In genomic region chr13:25570641-25571040, GRCm38 (mm10) we compare ENCODE assay signal across 19 mouse cellular contexts.
DNase-seq lines count a peak whose midpoint lies in the region; ATAC-seq and TF ChIP-seq lines count a peak whose summit lies in the region.
"Had no signal": no experiment of that assay in that cellular context is flagged by ENCODE, and none has a peak within 500 bp of the region (broad histone marks: within the 10 kb centered on the region; RNA-seq: fewer than 3 reads in every experiment).

No protein-coding gene starts in this region.

- DNase-seq in forebrain, embryonic 10.5 days (ENCODE audit: extremely low spot score, low spot score) = no peak
- peak; percentile 72 for DNase-seq in brain, embryonic 14.5 days (ENCODE audit: low read depth)
- DNase-seq in midbrain, embryonic 14.5 days = peak; percentile 69
- DNase-seq in layer of hippocampus, postnatal 25 days (ENCODE audit: extremely low spot score in 1 of 2, low spot score in 1 of 2) = no peak
- DNase-seq: adrenal gland, postnatal 25 days; cerebellum, adult 2 months; cerebellum, postnatal 10 days; gastrocnemius, postnatal 10 days; heart, adult 18-20 months; heart, postnatal 10 days; heart, postnatal 4 days had no signal

- H3K27me3 ChIP-seq in forebrain, embryonic 13.5 days = no peaks in the 10 kb centered on the region
- no peaks in the 10 kb centered on the region for H3K27me3 ChIP-seq in forebrain, embryonic 10.5 days (ENCODE audit: poor library complexity, severe bottlenecking)
- H3K27me3 ChIP-seq in hindbrain, embryonic 13.5 days = no peaks in the 10 kb centered on the region
- H3K27me3 ChIP-seq in hindbrain, embryonic 16.5 days (replicated peaks; ENCODE audit: control insufficient read depth, insufficient read depth, low read length) = no peaks in the 10 kb centered on the region
- H3K27me3 ChIP-seq in midbrain, embryonic 14.5 days (ENCODE audit: control insufficient read depth, insufficient read depth, low read length) = no peaks in the 10 kb centered on the region

- no peak overlapping the region for H3K9ac ChIP-seq in forebrain, embryonic 13.5 days
- H3K9ac ChIP-seq in hindbrain, embryonic 13.5 days = no peak overlapping the region
- no peak overlapping the region for H3K9ac ChIP-seq in hindbrain, embryonic 16.5 days (ENCODE audit: low read depth, low read length)
- no peak overlapping the region for H3K9ac ChIP-seq in midbrain, embryonic 14.5 days (replicated peaks; ENCODE audit: low read length)

- H3K4me1 ChIP-seq in forebrain, embryonic 13.5 days = no peaks in the 10 kb centered on the region
- no peaks in the 10 kb centered on the region for H3K4me1 ChIP-seq in forebrain, embryonic 10.5 days
- H3K4me1 ChIP-seq in hindbrain, embryonic 13.5 days (replicated peaks) = no peaks in the 10 kb centered on the region
- no peaks in the 10 kb centered on the region for H3K4me1 ChIP-seq in hindbrain, embryonic 16.5 days (ENCODE audit: control insufficient read depth, insufficient read depth, low read depth, low read length)
- peaks cover 3% of the 10 kb centered on the region; the same call in 1 of the 2 replicates for H3K4me1 ChIP-seq in midbrain, embryonic 14.5 days (ENCODE audit: control insufficient read depth, insufficient read depth, low read length)
- H3K4me1 ChIP-seq: embryonic facial prominence, embryonic 10.5 days; heart, embryonic 10.5 days had no signal

- no peak overlapping the region for H3K4me2 ChIP-seq in forebrain, embryonic 13.5 days
- no peak overlapping the region for H3K4me2 ChIP-seq in hindbrain, embryonic 13.5 days
- no peak overlapping the region for H3K4me2 ChIP-seq in hindbrain, embryonic 16.5 days (ENCODE audit: low read length)
- H3K4me2 ChIP-seq in midbrain, embryonic 14.5 days (ENCODE audit: low read length) = no peak overlapping the region

- WGBS in forebrain, embryonic 13.5 days = 67% methylated on average over 5 of the region's 5 CpGs
- WGBS in forebrain, embryonic 10.5 days = 88% methylated on average over 5 of the region's 5 CpGs
- 57% methylated on average over 5 of the region's 5 CpGs for WGBS in hindbrain, embryonic 13.5 days
- WGBS in hindbrain, embryonic 16.5 days = 42% methylated on average over 5 of the region's 5 CpGs
- WGBS in midbrain, embryonic 14.5 days = 34% methylated on average over 5 of the region's 5 CpGs

- no peaks in the 10 kb centered on the region for H3K36me3 ChIP-seq in forebrain, embryonic 13.5 days (ENCODE audit: poor library complexity, severe bottlenecking)
- H3K36me3 ChIP-seq in forebrain, embryonic 10.5 days (replicated peaks) = no peaks in the 10 kb centered on the region
- no peaks in the 10 kb centered on the region for H3K36me3 ChIP-seq in hindbrain, embryonic 13.5 days
- H3K36me3 ChIP-seq in hindbrain, embryonic 16.5 days (ENCODE audit: control insufficient read depth, insufficient read depth, low read length) = no peaks in the 10 kb centered on the region
- no peaks in the 10 kb centered on the region for H3K36me3 ChIP-seq in midbrain, embryonic 14.5 days (ENCODE audit: control insufficient read depth, insufficient read depth, low read length)
- H3K36me3 ChIP-seq: embryonic facial prominence, embryonic 10.5 days; heart, embryonic 10.5 days had no signal

- TF ChIP-seq CTCF in brain, embryonic 14.5 days (IDR thresholded peaks at IDR 0.05; ENCODE audit: borderline replicate concordance, extremely low read depth, insufficient read depth, insufficient read length) = no peak

- H3K27ac ChIP-seq in forebrain, embryonic 13.5 days = no peak overlapping the region
- H3K27ac ChIP-seq in forebrain, embryonic 10.5 days = no peak overlapping the region
- peak overlapping the region; percentile 35; the same call in 1 of the 2 replicates for H3K27ac ChIP-seq in hindbrain, embryonic 13.5 days
- H3K27ac ChIP-seq in hindbrain, embryonic 16.5 days (ENCODE audit: low read depth, low read length) = no peak overlapping the region
- peak overlapping the region; percentile 52 for H3K27ac ChIP-seq in midbrain, embryonic 14.5 days (replicated peaks; ENCODE audit: low read depth, low read length)
- H3K27ac ChIP-seq: embryonic facial prominence, embryonic 10.5 days; heart, embryonic 10.5 days had no signal

- TF ChIP-seq POLR2A in brain, embryonic 14.5 days (IDR thresholded peaks at IDR 0.05; ENCODE audit: borderline replicate concordance, extremely low read depth, insufficient read depth, insufficient read length, poor library complexity, severe bottlenecking) = no peak

- H3K4me3 ChIP-seq in forebrain, embryonic 13.5 days = no peak overlapping the region
- H3K4me3 ChIP-seq in forebrain, embryonic 10.5 days = no peak overlapping the region
- H3K4me3 ChIP-seq in hindbrain, embryonic 13.5 days = no peak overlapping the region
- H3K4me3 ChIP-seq in hindbrain, embryonic 16.5 days (ENCODE audit: low read length) = no peak overlapping the region
- H3K4me3 ChIP-seq in midbrain, embryonic 14.5 days (replicated peaks; ENCODE audit: low read depth, low read length) = no peak overlapping the region
- H3K4me3 ChIP-seq: embryonic facial prominence, embryonic 10.5 days; heart, embryonic 10.5 days had no signal

- no peaks in the 10 kb centered on the region for H3K9me3 ChIP-seq in forebrain, embryonic 13.5 days (replicated peaks)
- H3K9me3 ChIP-seq in forebrain, embryonic 10.5 days = no peaks in the 10 kb centered on the region
- H3K9me3 ChIP-seq in hindbrain, embryonic 13.5 days = no peaks in the 10 kb centered on the region
- no peaks in the 10 kb centered on the region for H3K9me3 ChIP-seq in hindbrain, embryonic 16.5 days (ENCODE audit: control insufficient read depth, low read length)
- no peaks in the 10 kb centered on the region for H3K9me3 ChIP-seq in midbrain, embryonic 14.5 days (ENCODE audit: control insufficient read depth, low read length)
- H3K9me3 ChIP-seq: embryonic facial prominence, embryonic 10.5 days; heart, embryonic 10.5 days had no signal

- peak; percentile 68 for ATAC-seq in forebrain, embryonic 13.5 days
- ATAC-seq in hindbrain, embryonic 13.5 days (ENCODE audit: low FRiP score) = no peak
- ATAC-seq in hindbrain, embryonic 16.5 days = no peak; the same call in 1 of the 2 replicates
- ATAC-seq in midbrain, embryonic 14.5 days (ENCODE audit: low FRiP score, low TSS enrichment) = peak; percentile 76; the same call in 1 of the 2 replicates
- ATAC-seq in megakaryocyte-erythroid progenitor cell, adult 5-6 weeks (replicated peaks; ENCODE audit: low FRiP score, low TSS enrichment, poor library complexity, severe bottlenecking) = no peak
- ATAC-seq: activated CD4-positive, CD25-positive, alpha-beta regulatory T cell, adult 4 months; intestine, embryonic 16.5 days had no signal

Comparison
In these comparisons a context has a peak if more than half of its experiments do, and no peak if none do; other contexts are left out.
1. H3K27ac ChIP-seq: peak in hindbrain, embryonic 13.5 days (single experiment) and midbrain, embryonic 14.5 days (single experiment); none in forebrain, embryonic 13.5 days (single experiment), forebrain, embryonic 10.5 days (single experiment) and hindbrain, embryonic 16.5 days (single experiment).
2. ATAC-seq: peak in forebrain, embryonic 13.5 days (single experiment) and midbrain, embryonic 14.5 days (single experiment); none in hindbrain, embryonic 13.5 days (single experiment), hindbrain, embryonic 16.5 days (single experiment) and megakaryocyte-erythroid progenitor cell, adult 5-6 weeks (single experiment).
3. DNase-seq: peak in brain, embryonic 14.5 days (single experiment) and midbrain, embryonic 14.5 days (single experiment); none in forebrain, embryonic 10.5 days (single experiment) and layer of hippocampus, postnatal 25 days (0 of 2).